Mouse (Mus musculus) hindlimb bud, embryonic 11.5 days (tissue): Measurements from ENCODE around the gene Cnn3.

ENCODE experiments used
- DNase-seq: peaks from one replicate; pipeline ENCODE4 v3.0.0-alpha.2; 2012; ENCODE audit warnings: low read depth, low spot score; ENCODE audit errors: extremely low spot score

The Cnn3 gene

DNA sequence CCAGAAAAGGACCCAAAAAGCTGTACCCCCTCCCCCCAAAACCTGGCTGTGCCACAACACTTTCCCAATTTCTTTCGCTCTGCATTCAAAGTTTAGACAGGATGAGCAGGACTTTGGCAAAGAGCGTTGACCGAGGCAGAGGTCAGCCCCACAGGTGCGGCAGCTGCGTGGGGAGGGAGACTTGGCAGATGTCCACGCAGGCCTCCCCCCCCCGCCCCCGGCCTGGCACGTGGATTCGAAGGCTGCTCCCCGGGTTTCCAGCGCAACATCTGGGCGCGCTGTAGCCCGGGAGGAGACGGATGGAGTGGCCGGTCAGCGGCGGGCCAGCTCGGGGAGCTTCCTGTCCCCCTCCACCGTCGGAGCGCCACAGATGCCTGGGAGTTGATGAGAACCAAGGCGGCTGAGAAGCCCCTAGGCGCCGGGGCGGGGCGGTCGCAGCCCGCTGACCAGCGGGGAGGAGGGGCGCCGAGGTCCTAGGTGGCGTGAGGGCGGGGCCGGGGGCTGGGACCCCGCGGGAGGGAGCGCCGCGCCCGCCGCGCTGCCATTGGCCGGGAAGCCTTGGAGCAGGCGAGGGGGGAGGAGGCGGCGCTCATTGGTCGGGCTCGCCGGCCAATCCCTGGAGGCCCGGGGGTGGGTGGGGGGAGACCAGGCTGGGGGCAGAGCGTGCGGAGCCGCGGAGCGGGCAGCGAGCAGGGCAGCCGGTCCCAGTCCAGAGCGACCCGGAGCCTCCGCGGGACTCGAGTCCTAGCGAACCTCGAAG is at the start of gene Cnn3:
Cnn3 (plus strand) TSS at position 637 of the 760 bp plus-strand sequence.
- peak; percentile 47 for DNase-seq

DNA sequence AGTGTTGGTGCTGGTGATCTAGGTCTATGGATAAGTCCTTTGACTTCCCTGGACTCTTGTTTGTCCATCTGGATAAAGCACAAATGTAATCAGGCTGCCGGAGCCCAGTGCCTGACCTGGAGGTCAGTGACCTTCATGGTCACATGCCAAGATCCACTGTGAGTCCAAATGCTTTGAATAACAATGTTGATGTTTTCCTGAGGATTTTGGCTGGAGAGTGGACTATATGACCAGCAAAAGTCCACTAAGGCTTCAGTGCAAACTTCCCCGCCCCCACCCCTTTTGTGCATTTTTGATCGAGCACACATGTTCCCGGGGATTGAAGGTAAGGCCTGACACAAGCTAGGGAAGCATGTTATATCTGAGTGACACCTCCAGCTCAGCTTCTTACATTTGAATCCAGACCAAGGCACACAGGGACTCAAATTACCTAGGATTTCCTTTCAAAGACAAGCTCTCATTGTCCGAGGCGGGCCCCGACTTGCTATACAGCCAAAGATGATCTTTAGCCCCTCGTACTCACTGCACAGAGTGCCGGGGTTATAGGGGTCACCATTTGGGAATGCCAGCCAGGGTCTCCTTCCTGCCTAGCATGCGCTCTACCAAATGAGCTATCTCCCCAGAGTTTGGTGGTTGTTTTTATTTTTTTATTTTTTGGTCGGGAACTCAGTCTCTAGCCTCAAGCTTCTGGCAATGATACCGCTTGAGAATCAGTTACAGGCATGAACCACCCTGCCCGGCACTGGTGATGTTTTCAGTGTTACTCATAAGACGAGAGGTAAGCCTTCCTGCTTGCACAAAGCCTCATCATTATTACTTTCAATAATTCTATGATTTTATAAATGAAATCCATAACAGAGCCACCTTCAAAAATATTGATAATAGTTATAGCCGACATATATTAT is 47.3 kb upstream of the Cnn3 start:
- no peak for DNase-seq

- DNase-seq: no peak
Observed at GRCm38 (mm10) chr3:121379699-121380098, 46.6 kb upstream of the Cnn3 start.

GRCm38 (mm10) chr3:121387471-121388009 is 38.8 kb upstream of the Cnn3 start:
- no peak for DNase-seq

GRCm38 (mm10) chr3:121389366-121389765 is 36.9 kb upstream of the Cnn3 start:
- DNase-seq: no peak

DNA sequence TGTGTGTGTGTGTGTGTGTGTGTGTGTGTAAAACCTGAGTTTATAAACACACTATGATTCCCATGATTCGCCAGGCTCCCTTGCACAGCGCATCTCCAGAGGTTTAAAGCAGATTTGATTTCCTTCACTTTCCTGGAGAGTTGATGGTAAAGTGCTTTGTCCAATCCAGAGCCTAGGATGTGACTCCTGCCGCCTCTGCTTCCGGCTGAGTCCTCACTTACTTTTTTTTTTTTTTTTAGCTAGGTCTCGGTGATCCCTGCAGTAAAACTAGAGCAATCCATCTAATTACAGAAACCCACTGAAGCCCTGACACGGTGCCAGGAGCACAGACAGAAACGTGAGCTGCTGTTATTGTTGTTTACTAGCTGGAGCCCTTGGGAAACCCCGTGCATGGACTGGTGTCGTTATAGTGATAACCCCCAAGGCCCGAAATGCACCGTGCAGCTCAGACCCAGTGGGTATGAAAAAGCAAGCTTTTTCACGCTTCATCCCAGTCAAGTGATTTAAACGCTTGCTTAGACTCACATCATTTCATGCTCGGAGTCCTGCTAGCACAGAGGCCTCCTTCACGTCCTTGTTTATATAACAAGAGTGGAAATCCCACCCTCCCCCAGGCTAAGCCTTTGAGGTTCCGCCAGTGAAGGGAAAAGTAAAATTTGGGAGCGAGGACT is 36.3 kb upstream of the Cnn3 start:
- DNase-seq: peak; percentile 18

DNA sequence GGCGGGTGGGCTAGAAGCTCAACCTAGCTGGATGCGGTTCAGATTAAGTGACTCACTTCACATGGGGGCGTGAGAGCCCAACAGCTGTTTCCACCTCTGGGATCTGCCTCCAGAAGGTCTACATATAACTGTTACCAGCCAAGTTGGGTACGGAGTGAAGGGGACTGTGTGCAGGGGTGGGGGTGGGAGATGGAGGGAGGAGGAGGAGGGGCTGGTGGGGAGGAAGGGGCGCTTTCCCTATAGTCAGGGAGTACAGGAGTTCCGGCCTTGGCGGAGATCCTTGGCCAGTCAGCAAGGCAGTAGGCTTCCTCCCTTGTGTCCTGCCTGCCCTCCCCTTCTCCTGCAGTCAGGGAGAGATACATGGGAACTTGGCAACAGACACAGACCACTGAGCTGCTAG is 35.6 kb upstream of the Cnn3 start:
- DNase-seq: no peak

DNA sequence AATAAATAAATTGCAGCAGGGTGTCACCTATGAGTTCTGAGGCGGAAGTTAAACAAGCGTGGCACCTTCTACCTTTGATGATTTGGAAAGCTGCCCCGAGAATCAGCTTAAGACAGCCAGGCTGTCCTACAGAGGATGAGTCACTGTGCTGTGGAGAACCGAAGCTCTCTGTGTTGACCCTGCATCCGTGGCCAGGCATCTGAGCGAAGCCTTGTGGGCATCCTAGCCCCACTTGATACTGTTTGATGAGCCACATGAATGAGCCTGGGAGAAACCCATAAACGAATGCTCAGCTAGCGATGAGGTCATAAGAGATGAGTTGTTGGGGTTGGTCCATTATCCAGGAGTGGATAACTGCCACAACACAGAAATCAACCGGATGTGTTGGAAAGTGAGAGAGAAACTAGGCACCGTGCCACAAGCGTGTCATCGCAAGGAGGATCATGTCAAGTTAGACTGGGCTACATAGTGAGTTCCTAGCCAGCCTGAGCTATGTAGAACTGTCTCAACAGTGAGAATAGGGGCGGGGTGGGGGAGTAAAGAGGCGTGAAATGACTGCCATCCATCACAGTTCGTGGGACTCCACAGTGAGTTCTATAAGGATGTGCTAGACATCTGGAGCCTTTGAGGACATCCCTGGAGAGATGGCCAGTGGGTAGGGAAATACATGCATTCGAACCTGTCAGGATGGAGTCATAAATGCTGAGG is 30.6 kb upstream of the Cnn3 start:
- no peak for DNase-seq

DNA sequence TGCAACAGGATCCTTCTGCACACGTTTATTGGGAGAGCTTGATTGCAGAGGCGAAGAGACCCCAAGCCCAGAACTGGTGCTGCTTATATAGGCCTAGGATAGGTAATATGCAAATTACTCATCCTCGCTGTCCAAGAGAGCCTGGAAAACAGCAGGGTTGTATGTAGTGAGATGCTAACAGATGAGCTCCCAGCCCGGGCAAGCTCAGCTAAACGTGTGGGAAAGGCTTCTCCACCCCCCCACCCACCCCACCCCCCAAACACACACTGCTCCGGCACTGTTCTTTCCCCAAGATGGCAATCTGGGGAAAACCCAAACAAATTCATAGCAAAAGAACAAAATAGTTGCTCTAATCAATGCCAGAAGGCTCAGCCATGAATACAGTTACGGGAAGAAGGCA is 29.7 kb upstream of the Cnn3 start:
- no peak for DNase-seq

DNA sequence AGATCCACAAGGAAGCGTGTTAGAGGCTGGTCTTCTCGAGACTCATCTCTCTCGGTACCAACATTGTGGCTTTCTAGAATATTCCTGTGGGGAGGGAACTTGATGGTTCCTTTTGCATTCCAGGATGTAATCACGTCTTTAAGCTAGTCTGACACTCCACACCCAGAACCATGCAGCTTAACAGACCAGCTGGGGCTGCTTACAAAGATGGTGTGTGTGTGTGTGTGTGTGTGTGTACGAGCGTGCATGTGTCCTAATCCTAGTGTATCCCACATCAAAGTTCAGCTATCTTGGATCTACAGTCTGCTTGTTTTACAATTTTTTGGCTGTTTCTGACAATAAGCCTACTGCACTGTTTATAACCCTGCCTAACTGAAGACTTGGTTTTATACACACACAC is 29.3 kb upstream of the Cnn3 start:
- DNase-seq: no peak

GRCm38 (mm10) chr3:121401384-121401783 is 24.9 kb upstream of the Cnn3 start:
- no peak for DNase-seq

DNA sequence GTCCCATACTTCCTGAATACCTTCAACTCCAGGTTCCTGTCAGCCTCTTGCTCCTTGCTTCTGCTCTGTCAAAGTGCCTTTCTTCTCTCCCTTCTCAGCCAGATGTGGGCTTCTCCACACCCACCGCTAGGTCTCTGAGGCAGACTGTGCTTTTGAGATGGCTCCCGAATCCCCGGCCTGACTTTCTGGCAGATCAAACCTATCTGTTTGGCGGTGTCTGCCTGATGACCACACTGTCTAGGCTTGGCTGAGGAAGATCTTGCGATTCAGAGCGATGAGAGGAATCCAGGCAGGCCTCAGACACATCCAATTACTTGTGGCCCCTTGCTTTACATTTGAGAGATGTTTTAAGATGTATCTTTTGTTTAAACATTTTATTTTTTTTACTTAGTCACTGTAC is 24.2 kb upstream of the Cnn3 start:
- DNase-seq: no peak

DNA sequence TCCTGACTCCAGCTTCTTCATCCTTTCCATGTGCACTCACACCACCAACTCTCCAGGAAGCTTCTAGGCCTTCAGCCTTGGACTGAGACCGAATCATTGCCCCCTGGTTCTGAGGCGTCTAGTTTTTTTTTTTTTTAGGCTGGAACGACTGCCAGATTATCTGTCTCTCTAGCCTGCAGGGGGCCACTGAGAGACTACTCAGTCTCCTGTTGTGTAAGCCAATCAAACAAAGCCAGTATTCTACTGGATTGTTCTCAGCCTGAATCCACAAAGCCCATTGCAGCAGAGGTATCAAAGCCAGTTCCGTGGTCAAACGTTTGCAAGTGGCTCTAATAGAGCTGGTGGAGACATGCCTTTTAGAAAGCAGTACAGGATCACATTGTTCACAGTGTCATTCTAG is 22.8 kb upstream of the Cnn3 start:
- DNase-seq: no peak

DNA sequence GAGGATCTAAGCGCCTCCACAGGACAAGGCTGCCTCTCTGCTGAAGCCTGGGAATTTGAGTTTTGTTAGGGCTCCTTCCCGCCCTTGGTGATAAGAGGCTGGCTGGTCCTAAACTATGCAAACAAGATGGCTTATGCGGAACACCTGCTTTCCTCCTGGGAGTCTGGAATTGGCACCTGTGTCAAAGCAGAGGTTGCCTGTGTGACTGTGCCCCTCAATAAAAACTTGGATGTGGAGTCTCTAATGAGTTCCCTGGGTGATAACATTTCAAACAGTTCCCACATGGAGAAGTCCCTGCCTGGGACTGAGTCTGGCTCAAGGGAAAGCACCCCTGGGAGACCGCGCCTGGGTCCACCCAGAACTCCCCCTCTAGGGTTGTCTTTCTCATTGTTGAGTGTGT is 21.2 kb upstream of the Cnn3 start:
- no peak for DNase-seq

DNA sequence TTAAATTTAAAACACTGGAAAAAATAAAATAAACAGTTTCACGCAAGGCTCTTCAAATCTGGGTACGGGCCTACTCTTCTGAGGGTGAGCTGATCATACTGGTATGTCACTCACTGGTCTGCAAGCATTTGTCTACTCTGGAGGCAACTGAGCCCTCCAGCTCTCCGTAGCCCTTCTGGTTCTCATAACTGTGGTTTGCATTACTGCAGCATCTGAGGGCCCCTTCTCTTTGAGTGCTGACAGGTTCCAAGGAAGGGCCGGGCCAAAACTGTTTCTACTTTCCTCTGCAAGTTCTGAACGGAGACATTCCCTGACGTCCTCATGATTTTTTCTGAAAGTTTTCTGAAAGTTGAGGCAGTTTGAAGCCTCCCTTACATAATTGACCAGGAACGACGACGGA is 18.9 kb upstream of the Cnn3 start:
- DNase-seq: no peak

GRCm38 (mm10) chr3:121408386-121408785 is 17.9 kb upstream of the Cnn3 start:
- DNase-seq: no peak

DNA sequence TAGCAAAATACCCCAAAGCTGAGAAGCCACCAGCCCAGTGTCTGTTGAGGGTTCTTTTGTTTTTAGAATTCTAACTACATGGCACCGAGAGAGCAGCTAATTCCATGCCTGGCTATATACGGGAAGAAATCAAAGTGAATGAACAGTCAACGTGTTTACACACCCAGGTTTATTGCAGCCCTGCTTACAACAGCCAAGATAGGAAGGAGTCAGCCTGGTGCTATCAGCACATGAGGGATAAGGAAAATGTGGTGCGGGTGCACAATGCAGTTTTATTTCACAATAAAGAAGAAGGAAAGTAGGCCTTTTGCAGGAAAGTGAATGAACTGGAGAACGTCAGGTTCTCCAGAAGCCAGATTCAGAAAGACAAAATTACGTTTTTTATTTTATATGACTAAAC is 14.8 kb upstream of the Cnn3 start:
- DNase-seq: no peak

DNA sequence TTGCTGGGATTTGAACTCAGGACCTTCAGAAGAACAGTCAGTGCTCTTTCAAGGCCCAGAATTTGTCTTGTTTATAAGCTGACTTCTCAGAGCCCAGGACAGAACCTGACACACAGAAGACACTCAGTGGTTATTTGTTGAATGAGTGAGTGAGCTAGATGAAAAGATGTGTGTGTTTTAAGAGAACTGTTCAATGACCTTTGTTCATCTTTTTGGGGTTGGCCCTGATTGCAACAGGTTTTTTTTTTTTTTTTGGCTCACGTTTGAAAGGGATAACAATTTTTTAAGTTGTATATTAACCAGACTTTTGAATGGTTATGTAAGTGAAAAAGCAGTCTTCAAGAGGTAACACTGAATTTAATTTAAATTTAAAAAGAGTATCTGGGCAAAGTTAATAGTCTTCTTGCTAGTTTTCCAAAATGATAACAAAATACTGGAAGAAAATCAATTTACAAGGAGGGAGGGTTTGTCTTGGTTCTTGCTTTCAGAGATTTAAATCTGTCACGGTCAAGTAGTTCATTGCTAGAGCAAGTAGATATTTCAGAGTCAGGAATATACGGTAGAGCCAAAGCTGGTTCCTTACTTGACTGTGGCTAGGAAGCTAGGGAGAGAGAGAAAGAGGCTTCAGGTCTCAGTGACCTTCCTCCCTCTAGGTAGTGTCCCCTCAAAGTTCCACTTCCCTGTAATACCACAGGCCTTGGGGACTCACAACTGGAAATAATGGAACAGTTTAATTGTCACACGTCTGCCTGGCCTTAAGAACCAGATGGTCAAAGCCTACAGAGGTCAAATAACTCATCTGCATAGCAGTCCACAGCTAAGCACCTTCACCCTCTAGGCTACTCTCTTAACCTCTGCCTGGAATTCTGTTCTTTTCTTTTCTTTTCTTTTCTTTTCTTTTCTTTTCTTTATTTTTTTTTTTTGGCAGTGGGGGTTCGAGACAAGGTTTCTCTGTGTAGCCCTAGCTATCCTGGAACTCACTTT is 9.8 kb upstream of the Cnn3 start:
- DNase-seq: no peak

- no peak for DNase-seq
Observed at GRCm38 (mm10) chr3:121417379-121418250, 8.7 kb upstream of the Cnn3 start.
